Comparison of ENCODE assay signal across 8 mouse cellular contexts in genomic region chr9:58583267-58583641, GRCm38 (mm10). TPM values are rescaled to one million over a fixed set of nuclear protein-coding genes. Genes with fewer than 3 reads are reported as not detected.
DNase-seq lines count a peak whose midpoint lies in the region; ATAC-seq and TF ChIP-seq lines count a peak whose summit lies in the region.

No protein-coding gene starts in this region.

- H3K4me3 ChIP-seq in E14TG2a.4 (replicated peaks; ENCODE audit: low read length): peak overlapping the region; percentile 94
- peak overlapping the region; percentile 99 for H3K4me3 ChIP-seq in embryonic fibroblast, embryonic 13.5 days (ENCODE audit: insufficient read depth, low read length)
- peak overlapping the region; percentile 87 for H3K4me3 ChIP-seq in hindbrain, embryonic 15.5 days

- peak overlapping the region; percentile 74 for H3K27ac ChIP-seq in embryonic fibroblast, embryonic 13.5 days (ENCODE audit: insufficient read depth, low read length)
- H3K27ac ChIP-seq in hindbrain, embryonic 15.5 days (replicated peaks): peak overlapping the region; percentile 98

- H3K4me2 ChIP-seq in hindbrain, embryonic 15.5 days: peak overlapping the region; percentile 76

- TF ChIP-seq CTCF in E14TG2a.4 (conservative IDR thresholded peaks at IDR 0.05; ENCODE audit: low read length): no peak
- no peak for TF ChIP-seq CTCF in embryonic fibroblast, embryonic 13.5 days (IDR thresholded peaks at IDR 0.05; ENCODE audit: borderline replicate concordance, insufficient read depth, low read length)

- H3K9ac ChIP-seq in hindbrain, embryonic 15.5 days: peak overlapping the region; percentile 79

- H3K9me3 ChIP-seq in E14TG2a.4 (ENCODE audit: low read length): no peaks in the 10 kb centered on the region
- H3K9me3 ChIP-seq in hindbrain, embryonic 15.5 days: no peaks in the 10 kb centered on the region

- no peak for ATAC-seq in cerebellum, adult (ENCODE audit: insufficient number of reproducible peaks, low FRiP score, low TSS enrichment)
- no peak for ATAC-seq in hindbrain, embryonic 15.5 days (ENCODE audit: low FRiP score, low read depth)

- H3K4me1 ChIP-seq in E14TG2a.4 (replicated peaks; ENCODE audit: low read depth, low read length): peaks cover 22% of the 10 kb centered on the region
- peaks cover 10% of the 10 kb centered on the region; the same call in 1 of the 2 replicates for H3K4me1 ChIP-seq in embryonic fibroblast, embryonic 13.5 days (ENCODE audit: control insufficient read depth, insufficient read depth, low read length)
- H3K4me1 ChIP-seq in hindbrain, embryonic 15.5 days (replicated peaks): peaks cover 26% of the 10 kb centered on the region

- no peaks in the 10 kb centered on the region for H3K36me3 ChIP-seq in E14TG2a.4 (ENCODE audit: insufficient read depth, low read length)
- no peaks in the 10 kb centered on the region for H3K36me3 ChIP-seq in hindbrain, embryonic 15.5 days
- H3K36me3 ChIP-seq in splenic B cell, adult 2 months (ENCODE audit: control insufficient read depth, insufficient read depth, low read length, poor library complexity, severe bottlenecking): no peaks in the 10 kb centered on the region

- H3K27me3 ChIP-seq in E14TG2a.4 (ENCODE audit: insufficient read depth, low read length): peaks cover 6% of the 10 kb centered on the region; the same call in 1 of the 2 replicates
- no peaks in the 10 kb centered on the region for H3K27me3 ChIP-seq in hindbrain, embryonic 15.5 days
- H3K27me3 ChIP-seq in splenic B cell, adult 2 months (ENCODE audit: control insufficient read depth, insufficient read depth, low read length, poor library complexity, severe bottlenecking): no peaks in the 10 kb centered on the region

- 1% methylated on average over 8 of the region's 8 CpGs for WGBS in hindbrain, embryonic 15.5 days

- DNase-seq in cerebellum, postnatal 14 days: peak; percentile 30 to 46
- DNase-seq in lung, postnatal 25 days (ENCODE audit: low spot score): peak; percentile 11
- peak; percentile 39 for DNase-seq in splenic B cell, adult 2 months (ENCODE audit: low read depth, low spot score)
- DNase-seq in left cerebral cortex, adult 11 months (ENCODE audit: low spot score): no peak

- TF ChIP-seq POLR2A in embryonic fibroblast, embryonic 13.5 days (IDR thresholded peaks at IDR 0.05; ENCODE audit: low read depth, low read length): no peak

RNA-seq across cellular contexts. Expression of gene Nptn, which starts 1.2 kb away (rescaled TPM):
- 514 and 525 TPM in 2 replicates for polyA plus RNA-seq in embryonic fibroblast, embryonic 13.5 days (2011; ENCODE audit: insufficient read length, low read depth, missing spikeins)
- 185 and 190 TPM in 2 replicates for polyA plus RNA-seq in hindbrain, embryonic 15.5 days (2015; fragmentation: Nextera tagmentation; extraction: Ambion mirVana)

RNA-seq across cellular contexts. Expression of gene Cd276, which starts 28.0 kb away (rescaled TPM):
- polyA plus RNA-seq in embryonic fibroblast, embryonic 13.5 days (2011; ENCODE audit: insufficient read length, low read depth, missing spikeins): 62.4 and 64.1 TPM in 2 replicates
- polyA plus RNA-seq in hindbrain, embryonic 15.5 days (2015; fragmentation: Nextera tagmentation; extraction: Ambion mirVana): 29.9 and 33.8 TPM in 2 replicates
